10 mouse cellular contexts compared by ENCODE assay signal in genomic region chr6:50414547-50414946, GRCm38 (mm10). TPM values are rescaled to one million over a fixed set of nuclear protein-coding genes. Genes with fewer than 3 reads are reported as not detected.
DNase-seq lines count a peak whose midpoint lies in the region; TF ChIP-seq lines count a peak whose summit lies in the region.
"Had no signal": no experiment of that assay in that cellular context is flagged by ENCODE, and none has a peak within 500 bp of the region (broad histone marks: within the 10 kb centered on the region; RNA-seq: fewer than 3 reads in every experiment).

No protein-coding gene starts in this region.

- no peak for TF ChIP-seq POLR2A in embryonic fibroblast, embryonic 13.5 days (IDR thresholded peaks at IDR 0.05; ENCODE audit: low read depth, low read length)

- 85% methylated on average over 6 of the region's 6 CpGs for WGBS in midbrain, embryonic 10.5 days

- no peak for TF ChIP-seq CTCF in embryonic fibroblast, embryonic 13.5 days (IDR thresholded peaks at IDR 0.05; ENCODE audit: borderline replicate concordance, insufficient read depth, low read length)

- H3K27ac ChIP-seq in embryonic fibroblast, embryonic 13.5 days (ENCODE audit: insufficient read depth, low read length) = 0 out of 2 replicates have a peak overlapping the region, but pooled peaks have one; percentile 12
- no peak overlapping the region for H3K27ac ChIP-seq in midbrain, embryonic 10.5 days (replicated peaks)
- H3K27ac ChIP-seq: hindbrain, embryonic 13.5 days had no signal

- no peak overlapping the region for H3K4me3 ChIP-seq in embryonic fibroblast, embryonic 13.5 days (ENCODE audit: insufficient read depth, low read length)
- no peak overlapping the region for H3K4me3 ChIP-seq in midbrain, embryonic 10.5 days
- H3K4me3 ChIP-seq: hindbrain, embryonic 13.5 days had no signal

- H3K4me1 ChIP-seq in embryonic fibroblast, embryonic 13.5 days (ENCODE audit: control insufficient read depth, insufficient read depth, low read length) = peaks cover 9% of the 10 kb centered on the region; the same call in 1 of the 2 replicates
- 0 out of 2 replicates have a peak, but pooled peaks cover 5% of the 10 kb centered on the region for H3K4me1 ChIP-seq in midbrain, embryonic 10.5 days

- no peaks in the 10 kb centered on the region for H3K36me3 ChIP-seq in midbrain, embryonic 10.5 days
- H3K36me3 ChIP-seq: hindbrain, embryonic 13.5 days had no signal

- no peaks in the 10 kb centered on the region; the same call in 1 of the 2 replicates for H3K9me3 ChIP-seq in midbrain, embryonic 10.5 days (replicated peaks)
- H3K9me3 ChIP-seq: hindbrain, embryonic 13.5 days had no signal

- no peaks in the 10 kb centered on the region for H3K27me3 ChIP-seq in midbrain, embryonic 10.5 days (ENCODE audit: low read depth, poor library complexity, severe bottlenecking)
- H3K27me3 ChIP-seq: hindbrain, embryonic 13.5 days had no signal

- DNase-seq in heart, adult 11 months = peak; percentile 91
- DNase-seq in heart, adult 8-10 months (ENCODE audit: low spot score) = no peak
- peak; percentile 6 for DNase-seq in lung, postnatal 10 days
- DNase-seq in lung, adult 18-20 months = no peak
- peak; percentile 37 to 54 for DNase-seq in right cerebral cortex, adult 2 months (ENCODE audit: low spot score in 2 of 2)
- no peak for DNase-seq in embryo, embryonic 11 days
- DNase-seq in midbrain, embryonic 10.5 days (ENCODE audit: low spot score) = no peak
- DNase-seq: layer of hippocampus, adult 9-11 months had no signal

RNA-seq across cellular contexts. Expression of gene Osbpl3, which starts 41.5 kb away (rescaled TPM):
- total RNA-seq in heart, adult 8-10 months (2022) = 10 to 100 TPM; 20.2 to 31.0 (median 25.7) TPM
- 18.0 and 20.9 TPM in 2 replicates for polyA plus RNA-seq in embryonic fibroblast, embryonic 13.5 days (2011; ENCODE audit: insufficient read length, low read depth, missing spikeins)
- 6.7 and 7.3 TPM in 2 replicates for polyA plus RNA-seq in midbrain, embryonic 10.5 days (2016; fragmentation: Nextera tagmentation; extraction: Ambion mirVana)

Comparison
In these comparisons a context has a peak if more than half of its experiments do, and no peak if none do; other contexts are left out.
1. DNase-seq: peak in heart, adult 11 months (single experiment), lung, postnatal 10 days (single experiment) and right cerebral cortex, adult 2 months (2 of 2); none in heart, adult 8-10 months (single experiment), lung, adult 18-20 months (0 of 2), embryo, embryonic 11 days (single experiment) and midbrain, embryonic 10.5 days (single experiment).